Mouse (Mus musculus): ENCODE data around the gene Pip5k1b.

- no peak for TF ChIP-seq CTCF (IDR thresholded peaks at IDR 0.05; ENCODE audit: low read depth)
- no peak for TF ChIP-seq EP300 (IDR thresholded peaks at IDR 0.05; ENCODE audit: low read depth)
These were observed 32.0 kb downstream of the Pip5k1b start for GRCm38 (mm10) chr19:24523476-24524313.
